Mouse (Mus musculus) forebrain, embryonic 10.5 days (tissue): Measurements from ENCODE around the gene Qpctl. TPM values are rescaled to one million over a fixed set of nuclear protein-coding genes. Genes with fewer than 3 reads are reported as not detected.
A peak's percentile ranks its signal among the peaks of the same experiment; 100 is the strongest.

Experiments used
- DNase-seq: peaks from one replicate; pipeline ENCODE4 v3.0.0-alpha.2; 2017; ENCODE audit warnings: low spot score; ENCODE audit errors: extremely low spot score
- H3K27ac ChIP-seq: fragments of 300-500 bp; sonication (generic); 2 replicates; pipeline ENCODE4 v1.5.1; 2016; ENCODE audit warnings: mild to moderate bottlenecking
- H3K27me3 ChIP-seq: fragments of 300-500 bp; sonication (generic); 2 replicates; pipeline ENCODE4 v1.6.1; 2016; ENCODE audit warnings: mild to moderate bottlenecking; ENCODE audit not compliant: poor library complexity, severe bottlenecking
- H3K36me3 ChIP-seq: fragments of 300-500 bp; sonication (generic); replicated peaks from 2 replicates; pipeline ENCODE4 v1.6.1; 2016; ENCODE audit warnings: mild to moderate bottlenecking, moderate library complexity
- H3K4me1 ChIP-seq: fragments of 300-500 bp; sonication (generic); 2 replicates; pipeline ENCODE4 v1.6.1; 2016
- H3K4me3 ChIP-seq: fragments of 300-500 bp; sonication (generic); 2 replicates; pipeline ENCODE4 v1.5.1; 2016; ENCODE audit warnings: mild to moderate bottlenecking, moderate library complexity
- H3K9me3 ChIP-seq: fragments of 300-500 bp; sonication (generic); 2 replicates; pipeline ENCODE4 v1.6.1; 2016; ENCODE audit warnings: mild to moderate bottlenecking, moderate library complexity
- WGBS: fragments of 180-500 bp; shearing (Covaris S2); methylation state at CpG from one replicate; pipeline ENCODE4 v1.1.7; 2016; 5-methylcytosine and 5-hydroxymethylcytosine counted together
- microRNA counts: library from miRNA; unstranded; fragments of <30 nt; microRNA quantifications from one replicate; lab custom pipeline; 2017
- microRNA-seq: library from miRNA; unstranded; fragments of <30 nt; microRNA quantifications from one replicate; pipeline ENCODE4, GENCODE M21; 2017
- polyA plus RNA-seq: library from polyadenylated mRNA; unstranded; fragments of >200 nt; fragmentation: Nextera tagmentation; extraction: Ambion mirVana; gene quantifications from 2 replicates; pipeline ENCODE4 v1.2.1, GENCODE M21; 2016

Gene Qpctl
- polyA plus RNA-seq, 1 experiment from 2014 or later = 16.0 TPM

DNA sequence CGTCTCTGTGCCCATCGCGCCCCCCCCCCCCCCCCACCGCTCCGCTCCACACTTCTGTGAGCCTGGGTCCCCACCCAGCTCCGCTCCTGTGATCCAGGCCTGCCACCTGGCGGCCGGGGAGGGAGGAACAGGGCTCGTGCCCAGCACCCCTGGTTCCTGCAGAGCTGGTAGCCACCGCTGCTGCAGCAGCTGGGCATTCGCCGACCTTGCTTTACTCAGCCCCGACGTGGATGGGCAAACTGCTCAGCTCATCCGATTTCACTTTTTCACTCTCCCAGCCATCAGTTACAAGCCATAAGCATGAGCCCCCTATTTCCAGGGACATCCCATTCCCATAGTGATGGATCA lies 55.9 kb downstream of the Qpctl start:
- Histone ChIP-seq H3K9me3 (no peaks in the 10 kb centered on the region), H3K4me3 (peak overlapping the region; percentile 87), H3K36me3 (peaks cover 57% of the 10 kb centered on the region), H3K27ac (peak overlapping the region; percentile 97), H3K27me3 (peaks cover 28% of the 10 kb centered on the region), H3K4me1 (peaks cover 65% of the 10 kb centered on the region)
- peak; percentile 81 for DNase-seq
- WGBS = under 1% methylated on average over 14 of the region's 15 CpGs

DNA sequence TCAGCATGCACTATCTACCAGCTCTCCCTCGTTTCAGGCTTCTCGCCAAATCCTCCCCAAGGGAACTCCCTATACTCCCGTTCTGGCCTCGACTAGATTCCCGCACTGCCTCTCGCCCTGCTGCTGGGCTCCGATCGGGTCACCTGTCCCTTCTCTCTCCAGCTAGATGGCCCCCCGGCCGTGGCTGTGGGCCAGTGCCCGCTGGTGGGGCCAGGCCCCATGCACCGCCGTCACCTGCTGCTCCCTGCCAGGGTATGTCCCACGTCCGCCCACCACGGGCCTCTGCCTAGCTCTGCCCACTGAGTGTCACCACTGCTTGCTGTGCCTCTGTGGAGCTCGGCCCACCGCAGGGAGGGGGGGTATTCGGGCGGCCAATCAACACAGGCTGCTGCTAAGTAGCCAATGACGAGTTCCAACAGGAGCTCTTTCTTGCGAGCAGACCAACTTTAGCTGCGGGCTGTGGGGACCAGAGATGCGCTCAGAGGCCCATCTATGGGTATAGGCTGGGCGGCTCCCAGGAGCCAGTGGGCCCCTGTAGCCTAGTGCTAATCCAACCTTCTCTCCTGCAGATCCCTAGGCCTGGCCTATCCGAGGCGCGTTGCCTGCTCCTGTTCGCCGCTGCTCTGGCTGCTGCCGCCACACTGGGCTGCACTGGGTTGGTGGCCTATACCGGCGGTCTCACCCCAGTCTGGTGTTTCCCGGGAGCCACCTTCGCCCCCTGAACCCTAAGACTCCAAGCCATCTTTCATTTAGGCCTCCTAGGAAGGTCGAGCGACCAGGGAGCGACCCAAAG lies 56.5 kb downstream of the Qpctl start:
- DNase-seq = peak; percentile 83
- H3K36me3 ChIP-seq = peaks cover 58% of the 10 kb centered on the region
- peak overlapping the region; percentile 97 for H3K27ac ChIP-seq
- H3K9me3 ChIP-seq = no peaks in the 10 kb centered on the region
- H3K27me3 ChIP-seq = peaks cover 28% of the 10 kb centered on the region
- peaks cover 61% of the 10 kb centered on the region for H3K4me1 ChIP-seq
- H3K4me3 ChIP-seq = peak overlapping the region; percentile 87
- 2% methylated on average over 38 of the region's 38 CpGs for WGBS

DNA sequence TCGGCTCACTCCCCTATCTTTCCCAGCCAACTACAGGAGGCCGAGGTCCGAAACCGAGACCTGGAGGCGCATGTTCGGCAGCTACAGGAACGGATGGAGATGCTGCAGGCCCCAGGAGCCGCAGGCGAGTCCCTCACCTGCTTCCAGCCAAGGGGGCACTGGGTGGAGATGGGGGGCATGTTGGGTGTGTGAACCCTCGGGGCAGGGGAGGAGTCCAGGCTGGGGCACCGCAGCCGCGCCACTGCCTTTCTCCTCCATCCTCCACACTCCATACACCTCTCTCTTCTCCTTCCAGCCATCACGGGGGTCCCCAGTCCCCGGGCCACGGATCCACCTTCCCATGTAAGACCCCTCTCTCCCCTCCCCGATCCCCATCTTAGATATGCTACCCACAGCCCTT lies 57.2 kb downstream of the Qpctl start:
- 20% methylated on average over 17 of the region's 17 CpGs for WGBS
- peak overlapping the region; percentile 97 for H3K27ac ChIP-seq
- H3K4me3 ChIP-seq = peak overlapping the region; percentile 87

More for the DNA sequence above, 57.2 kb downstream of the Qpctl start:
- Histone ChIP-seq H3K36me3 (peaks cover 58% of the 10 kb centered on the region), H3K27me3 (peaks cover 33% of the 10 kb centered on the region), H3K4me1 (peaks cover 57% of the 10 kb centered on the region), H3K9me3 (no peaks in the 10 kb centered on the region)
- no peak for DNase-seq

MicroRNAs encoded within 50 kb of the gene (microRNA counts, 519-probe panel; counts per million panel counts)
- 341 counts per million, percentile 65 among the panel's probes with 10 or more counts for microRNA mmu-miR-330 (lab: Ali Mortazavi, UCI)

Small RNAs within 50 kb of the gene (microRNA-seq; reads per million reads assigned to microRNA genes)
- gene Mir330 = 363 reads per million, percentile 62 among the genes with 10 or more reads in this experiment

Other genes starting within 250 kb of the Qpctl start
- 30.0 and 31.0 TPM in 2 replicates for gene Ccdc61, start 238.9 kb downstream of the Qpctl start, polyA plus RNA-seq
- 2.2 and 2.9 TPM in 2 replicates for gene Nova2, start 223.4 kb downstream of the Qpctl start, polyA plus RNA-seq
- gene Nanos2, start 161.9 kb downstream of the Qpctl start, polyA plus RNA-seq = 0.15 TPM in 1 of 2 replicates, not detected in the other
- gene Mypop, start 158.0 kb downstream of the Qpctl start, polyA plus RNA-seq = 3.9 and 4.4 TPM in 2 replicates
- 21.3 and 22.1 TPM in 2 replicates for gene Irf2bp1, start 145.2 kb downstream of the Qpctl start, polyA plus RNA-seq
- not detected in 2 replicates for gene Foxa3, start 125.8 kb downstream of the Qpctl start, polyA plus RNA-seq
- gene Sympk, start 124.9 kb downstream of the Qpctl start, polyA plus RNA-seq = 41.2 and 46.3 TPM in 2 replicates
- gene Rsph6a, start 94.6 kb downstream of the Qpctl start, polyA plus RNA-seq = not detected in 2 replicates
- 14.4 and 16.3 TPM in 2 replicates for gene Dmwd, start 73.1 kb downstream of the Qpctl start, polyA plus RNA-seq
- gene Dmpk, start 65.4 kb downstream of the Qpctl start, polyA plus RNA-seq = 8.3 and 9.1 TPM in 2 replicates
- gene Six5, start 54.7 kb downstream of the Qpctl start, polyA plus RNA-seq = 6.7 and 7.4 TPM in 2 replicates
- gene Gm4969, start 30.9 kb downstream of the Qpctl start, polyA plus RNA-seq = 0.81 and 1.1 TPM in 2 replicates
- 17.8 and 18.4 TPM in 2 replicates for gene Fbxo46, start 29.4 kb downstream of the Qpctl start, polyA plus RNA-seq
- 183 and 193 TPM in 2 replicates for gene Snrpd2, start 431 bp upstream of the Qpctl start, polyA plus RNA-seq
- 0.22 and 0.25 TPM in 2 replicates for gene Gipr, start 16.8 kb upstream of the Qpctl start, polyA plus RNA-seq
- 5.3 and 6.4 TPM in 2 replicates for gene Eml2, start 27.1 kb upstream of the Qpctl start, polyA plus RNA-seq
- 1.6 and 2.0 TPM in 2 replicates for gene Gpr4, start 63.2 kb upstream of the Qpctl start, polyA plus RNA-seq
- 50.7 and 51.4 TPM in 2 replicates for gene Opa3, start 79.0 kb upstream of the Qpctl start, polyA plus RNA-seq
- gene Vasp, start 122.5 kb upstream of the Qpctl start, polyA plus RNA-seq = 47.4 and 56.9 TPM in 2 replicates
- 0.41 and 0.51 TPM in 2 replicates for gene Ppm1n, start 130.8 kb upstream of the Qpctl start, polyA plus RNA-seq
- 32.1 and 33.1 TPM in 2 replicates for gene Rtn2, start 133.3 kb upstream of the Qpctl start, polyA plus RNA-seq
- gene Fosb, start 160.8 kb upstream of the Qpctl start, polyA plus RNA-seq = 0.10 TPM in 1 of 2 replicates, not detected in the other
- gene Ercc1, start 195.5 kb upstream of the Qpctl start, polyA plus RNA-seq = 95.3 and 96.1 TPM in 2 replicates
- 30.9 and 32.2 TPM in 2 replicates for gene Cd3eap, start 210.2 kb upstream of the Qpctl start, polyA plus RNA-seq
- gene Ppp1r13l, start 210.5 kb upstream of the Qpctl start, polyA plus RNA-seq = 5.4 and 6.3 TPM in 2 replicates
- gene Ercc2, start 232.7 kb upstream of the Qpctl start, polyA plus RNA-seq = 26.9 and 28.7 TPM in 2 replicates